Mouse (Mus musculus): ENCODE measurements around the gene Coro6.

- no peak for TF ChIP-seq POLR2A (IDR thresholded peaks at IDR 0.05; ENCODE audit: insufficient read length, low read depth)
- TF ChIP-seq USF1 (IDR thresholded peaks at IDR 0.05; ENCODE audit: low read depth), result no peak
- no peak for TF ChIP-seq CEBPB (IDR thresholded peaks at IDR 0.05; ENCODE audit: insufficient read depth, poor library complexity, severe bottlenecking)
- no peak for TF ChIP-seq E2F4 (IDR thresholded peaks at IDR 0.05; ENCODE audit: insufficient read depth)
- TF ChIP-seq REST (IDR thresholded peaks at IDR 0.05; ENCODE audit: insufficient read depth, insufficient read length), result no peak
- no peak for TF ChIP-seq MYOG (IDR thresholded peaks at IDR 0.05; ENCODE audit: control insufficient read depth in 1 of 3, insufficient read depth in 1 of 3, insufficient read length in 2 of 3, low read depth in 2 of 3)
- no peak for TF ChIP-seq MAX (IDR thresholded peaks at IDR 0.05; ENCODE audit: low read depth)
- TF ChIP-seq MYOD1 (IDR thresholded peaks at IDR 0.05; ENCODE audit: control insufficient read depth in 1 of 3, insufficient read length in 2 of 3, low read depth in 2 of 3), result no peak
- TF ChIP-seq TCF3 (IDR thresholded peaks at IDR 0.05; ENCODE audit: insufficient read length, low read depth), result no peak
- no peak for TF ChIP-seq TCF12 (IDR thresholded peaks at IDR 0.05; ENCODE audit: insufficient read depth, poor library complexity, severe bottlenecking)
- TF ChIP-seq POLR2AphosphoS2 (IDR thresholded peaks at IDR 0.05; ENCODE audit: insufficient read length, low read depth), result no peak
Measured at GRCm38 (mm10) chr11:77486798-77487197, 24.6 kb downstream of the Coro6 start.
